Mouse (Mus musculus) midbrain, embryonic 12.5 days (tissue): ENCODE data around the gene Cd83. TPM values are rescaled to one million over a fixed set of nuclear protein-coding genes. Genes with fewer than 3 reads are reported as not detected.
A peak's percentile ranks its signal among the peaks of the same experiment; 100 is the strongest.

Experiments used
- ATAC-seq: fragments of 200-750 bp; cut with Nextera tagmentation; 2 replicates; pipeline ENCODE4 v1.8.0; 2017; ENCODE audit warnings: low read depth, moderate TSS enrichment, moderate library complexity; ENCODE audit not compliant: low FRiP score
- H3K27ac ChIP-seq: fragments of 300-500 bp; sonication (generic); replicated peaks from 2 replicates; pipeline ENCODE4 v1.5.1; 2016; ENCODE audit warnings: mild to moderate bottlenecking
- H3K27me3 ChIP-seq: fragments of 300-500 bp; sonication (generic); 2 replicates; pipeline ENCODE4 v1.6.1; 2016; ENCODE audit warnings: mild to moderate bottlenecking
- H3K36me3 ChIP-seq: fragments of 300-500 bp; sonication (generic); 2 replicates; pipeline ENCODE4 v1.6.1; 2016
- H3K4me1 ChIP-seq: fragments of 300-500 bp; sonication (generic); 2 replicates; pipeline ENCODE4 v1.6.1; 2016
- H3K4me2 ChIP-seq: fragments of 300-500 bp; sonication (generic); replicated peaks from 2 replicates; pipeline ENCODE4 v1.6.1; 2016; ENCODE audit warnings: mild to moderate bottlenecking, moderate library complexity
- H3K4me3 ChIP-seq: fragments of 300-500 bp; sonication (generic); 2 replicates; pipeline ENCODE4 v1.5.1; 2016; ENCODE audit warnings: mild to moderate bottlenecking
- H3K9ac ChIP-seq: fragments of 300-500 bp; sonication (generic); replicated peaks from 2 replicates; pipeline ENCODE4 v1.6.1; 2016; ENCODE audit warnings: mild to moderate bottlenecking, moderate library complexity
- H3K9me3 ChIP-seq: fragments of 300-500 bp; sonication (generic); 2 replicates; pipeline ENCODE4 v1.6.1; 2016; ENCODE audit warnings: mild to moderate bottlenecking
- WGBS: fragments of 180-500 bp; shearing (Covaris S2); methylation state at CpG from one replicate; pipeline ENCODE4 v1.1.7; 2016; 5-methylcytosine and 5-hydroxymethylcytosine counted together
- polyA plus RNA-seq: library from polyadenylated mRNA; unstranded; fragments of >200 nt; fragmentation: Nextera tagmentation; extraction: Ambion mirVana; gene quantifications from 2 replicates; pipeline ENCODE4 v1.2.1, GENCODE M21; 2016

Gene Cd83
- polyA plus RNA-seq, 1 experiment from 2014 or later: 7.0 TPM

DNA sequence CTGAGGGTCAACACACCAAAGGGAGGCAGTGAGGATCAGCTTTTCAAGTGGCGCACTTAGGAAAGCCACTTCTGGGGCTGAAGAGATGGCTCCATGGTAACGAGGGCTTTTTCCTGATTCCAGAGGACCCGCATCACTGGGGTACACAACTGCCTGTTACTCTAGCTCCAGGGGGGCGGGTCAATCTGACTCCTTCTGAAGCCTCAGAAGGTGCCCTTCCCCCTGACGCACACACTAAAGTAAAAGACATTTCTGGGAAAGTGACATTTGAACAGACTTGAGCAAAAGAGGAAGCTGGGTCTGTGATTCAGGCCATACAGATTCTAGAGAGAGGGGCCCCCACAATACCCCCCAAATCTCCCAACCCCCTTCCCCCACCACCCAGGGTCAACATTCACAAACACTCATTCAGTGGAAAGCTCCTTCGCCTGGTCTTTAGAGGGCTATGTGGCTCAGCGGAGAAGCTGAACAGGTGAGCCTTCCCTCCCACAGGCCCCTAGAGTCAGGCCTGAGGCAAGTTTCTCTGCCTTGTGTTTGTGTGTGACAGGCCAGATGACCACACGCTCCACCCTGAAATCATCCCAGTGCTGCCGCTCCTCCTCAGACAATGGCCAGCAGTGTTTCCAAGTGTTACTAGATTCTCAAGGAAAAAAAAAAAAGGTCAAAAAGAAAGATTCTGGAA is 7.1 kb upstream of the Cd83 start:
- peaks cover 8% of the 10 kb centered on the region for H3K27me3 ChIP-seq
- 70% methylated on average over 9 of the region's 9 CpGs for WGBS
- H3K9ac ChIP-seq: no peak overlapping the region
- peaks cover 6% of the 10 kb centered on the region for H3K4me1 ChIP-seq
- H3K4me2 ChIP-seq: no peak overlapping the region
- no peak for ATAC-seq
- H3K27ac ChIP-seq: no peak overlapping the region
- H3K4me3 ChIP-seq: no peak overlapping the region
- H3K36me3 ChIP-seq: no peaks in the 10 kb centered on the region
- no peaks in the 10 kb centered on the region for H3K9me3 ChIP-seq

DNA sequence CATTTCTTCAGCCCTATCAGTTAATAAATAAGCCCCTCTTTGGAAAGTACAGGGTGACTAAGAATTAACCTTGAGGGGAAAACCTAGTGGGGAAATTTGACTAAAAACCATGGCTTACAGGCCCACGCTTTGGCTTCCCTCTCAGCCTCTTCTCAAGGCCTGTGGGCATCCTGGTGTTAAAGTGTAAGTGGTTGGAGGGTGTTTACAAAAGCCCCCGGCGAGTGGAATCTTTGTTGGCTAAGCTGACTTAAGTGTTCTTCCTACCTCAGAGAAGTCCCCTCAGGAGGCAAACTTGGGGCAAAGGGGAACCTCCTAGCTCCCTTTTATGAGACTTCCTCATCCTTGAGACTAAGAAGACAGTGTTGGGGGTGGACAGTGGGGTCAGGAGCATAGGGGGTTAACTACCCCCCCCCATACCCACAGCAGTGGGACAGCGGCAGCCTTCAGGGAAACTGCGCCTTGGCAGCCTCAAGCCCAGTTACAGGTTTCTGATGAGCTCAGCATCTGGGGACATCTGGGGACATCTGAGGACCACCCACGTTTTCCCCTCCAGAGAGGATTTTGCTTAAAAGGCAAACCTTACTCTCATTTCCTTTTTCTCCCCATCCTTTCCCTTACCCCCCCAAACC is 6.4 kb upstream of the Cd83 start:
- Histone ChIP-seq H3K9ac (no peak overlapping the region), H3K36me3 (no peaks in the 10 kb centered on the region), H3K9me3 (no peaks in the 10 kb centered on the region), H3K4me1 (peaks cover 6% of the 10 kb centered on the region), H3K27me3 (peaks cover 14% of the 10 kb centered on the region), H3K4me3 (no peak overlapping the region), H3K4me2 (no peak overlapping the region), H3K27ac (no peak overlapping the region)
- no peak for ATAC-seq
- WGBS: 51% methylated on average over 6 of the region's 6 CpGs

DNA sequence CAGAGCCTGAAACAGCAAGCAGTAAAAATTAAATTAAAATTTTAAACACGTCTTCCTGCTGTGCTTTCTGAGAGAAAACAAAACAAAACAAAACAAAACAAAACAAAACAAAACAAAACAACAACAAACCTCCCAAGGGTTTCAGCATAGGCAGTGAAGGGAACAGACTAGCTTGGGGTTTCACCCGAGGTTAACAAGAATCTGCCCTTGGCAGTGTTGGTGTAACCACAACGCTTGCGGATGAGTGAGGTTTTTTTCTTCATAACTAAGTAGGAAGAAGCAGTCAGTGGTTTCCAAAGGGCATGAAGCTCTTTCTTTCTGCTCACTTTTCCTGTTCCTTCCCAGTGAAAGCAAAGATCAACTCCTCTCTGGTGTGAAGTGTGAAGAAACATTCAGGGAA is 5.6 kb upstream of the Cd83 start:
- H3K4me3 ChIP-seq: no peak overlapping the region
- no peaks in the 10 kb centered on the region for H3K9me3 ChIP-seq
- 87% methylated on average over 4 of the region's 4 CpGs for WGBS
- ATAC-seq: no peak
- no peak overlapping the region for H3K9ac ChIP-seq
- H3K36me3 ChIP-seq: no peaks in the 10 kb centered on the region
- no peak overlapping the region for H3K4me2 ChIP-seq
- peaks cover 4% of the 10 kb centered on the region for H3K4me1 ChIP-seq
- H3K27me3 ChIP-seq: peaks cover 21% of the 10 kb centered on the region
- H3K27ac ChIP-seq: no peak overlapping the region

DNA sequence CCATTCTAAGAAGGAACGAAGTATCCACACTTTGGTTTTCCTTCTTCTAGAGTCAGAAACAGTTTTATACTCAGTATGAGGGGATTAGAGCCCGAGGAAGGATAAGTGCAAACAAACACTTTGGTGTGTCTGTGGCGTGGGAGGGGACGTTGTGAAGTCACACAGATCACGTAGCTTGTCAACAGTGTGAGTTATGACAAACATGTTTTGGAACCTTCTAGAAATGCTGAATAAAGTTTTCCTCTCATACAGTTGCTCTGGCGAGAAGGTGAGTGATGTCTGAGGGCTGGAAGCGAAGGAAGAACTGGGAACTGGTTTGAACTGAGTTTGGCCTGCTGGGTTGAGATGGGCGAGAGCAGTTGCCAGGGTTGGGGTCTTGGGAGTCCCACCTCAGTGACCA is 4.5 kb upstream of the Cd83 start:
- Histone ChIP-seq H3K9ac (no peak overlapping the region), H3K36me3 (no peaks in the 10 kb centered on the region), H3K27me3 (peaks cover 31% of the 10 kb centered on the region), H3K9me3 (no peaks in the 10 kb centered on the region), H3K4me3 (no peak overlapping the region), H3K27ac (no peak overlapping the region), H3K4me2 (no peak overlapping the region), H3K4me1 (peaks cover 8% of the 10 kb centered on the region)
- WGBS: 84% methylated on average over 8 of the region's 8 CpGs
- no peak for ATAC-seq

DNA sequence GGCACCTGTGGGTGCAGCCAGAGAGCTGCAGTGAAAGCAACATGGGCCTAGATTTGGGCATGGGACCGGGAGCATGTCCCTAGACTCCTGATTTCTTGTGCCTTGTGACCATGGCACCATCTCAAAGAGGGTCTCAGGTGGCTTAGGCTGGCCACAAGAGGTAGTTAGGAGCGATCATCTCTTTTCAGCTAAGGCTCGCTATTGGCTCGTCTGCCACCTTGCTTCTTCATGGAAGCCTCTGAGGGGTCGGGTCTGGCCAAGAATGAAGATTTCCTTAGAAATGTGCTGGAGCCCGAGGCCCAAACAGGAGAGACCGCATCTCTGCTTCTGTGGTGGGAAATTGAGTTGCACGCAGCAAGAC is 1.1 kb downstream of the Cd83 start:
- 40% methylated on average over 8 of the region's 8 CpGs for WGBS
- Histone ChIP-seq H3K9ac (no peak overlapping the region), H3K27me3 (peaks cover 47% of the 10 kb centered on the region), H3K36me3 (no peaks in the 10 kb centered on the region), H3K4me1 (peaks cover 26% of the 10 kb centered on the region), H3K9me3 (no peaks in the 10 kb centered on the region), H3K27ac (no peak overlapping the region), H3K4me2 (peak overlapping the region; percentile 97), H3K4me3 (peak overlapping the region; percentile 60)
- ATAC-seq: no peak

DNA sequence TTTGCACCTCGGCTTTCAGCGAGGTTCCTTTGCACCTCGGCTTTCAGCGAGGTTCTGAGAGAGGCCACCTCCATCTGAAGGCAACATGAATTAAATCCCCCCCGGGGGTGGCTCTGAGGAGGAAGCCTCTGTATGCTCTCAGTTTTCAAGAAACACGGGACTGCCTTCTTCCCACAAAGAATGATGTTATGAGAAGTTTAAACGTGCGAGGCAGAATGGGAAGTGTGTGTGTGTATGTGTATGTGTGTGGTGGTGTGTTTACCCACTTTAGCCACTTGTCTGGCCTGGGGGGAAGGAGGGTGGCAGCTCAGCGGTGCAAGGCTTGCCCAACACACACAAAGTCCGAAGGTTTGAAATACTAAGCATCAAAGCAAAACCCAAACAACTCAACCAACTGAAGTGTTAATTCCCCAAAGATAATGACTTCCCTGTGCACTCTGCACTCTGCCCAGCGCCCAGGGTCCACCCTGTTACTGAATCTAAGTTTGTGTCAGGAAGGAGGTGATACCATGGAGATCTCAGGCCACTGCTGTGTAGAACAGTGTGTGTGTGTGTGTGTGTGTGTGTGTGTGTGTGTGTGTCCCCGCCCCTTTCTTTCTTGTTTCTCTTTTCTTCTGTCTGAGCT is 1.7 kb downstream of the Cd83 start:
- WGBS: 33% methylated on average over 12 of the region's 12 CpGs
- ATAC-seq: no peak
- Histone ChIP-seq H3K9me3 (no peaks in the 10 kb centered on the region), H3K9ac (no peak overlapping the region), H3K27me3 (peaks cover 47% of the 10 kb centered on the region), H3K36me3 (no peaks in the 10 kb centered on the region), H3K4me2 (peak overlapping the region; percentile 97; the same call in 1 of the 2 replicates), H3K4me1 (peaks cover 26% of the 10 kb centered on the region), H3K4me3 (no peak overlapping the region), H3K27ac (no peak overlapping the region)

DNA sequence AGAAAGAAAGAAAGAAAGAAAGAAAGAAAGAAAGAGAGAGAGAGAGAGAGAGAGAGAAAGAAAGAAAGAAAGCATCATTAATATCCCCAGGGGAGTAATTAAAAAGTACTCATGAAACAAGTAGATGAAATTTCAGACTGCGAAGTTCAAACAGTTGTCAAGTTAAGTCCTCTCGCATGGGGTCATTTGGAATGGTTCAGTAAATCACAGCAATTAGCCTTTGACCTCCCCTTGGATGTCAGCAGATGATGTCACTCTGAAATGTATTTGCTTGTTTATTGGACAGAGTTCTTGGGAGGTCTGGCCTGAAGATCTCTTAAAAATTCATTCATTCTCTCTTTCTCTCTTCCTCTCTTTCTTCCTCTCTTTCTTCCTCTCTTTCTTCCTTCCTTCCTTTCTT is 2.7 kb downstream of the Cd83 start:
- peaks cover 43% of the 10 kb centered on the region for H3K27me3 ChIP-seq

DNA sequence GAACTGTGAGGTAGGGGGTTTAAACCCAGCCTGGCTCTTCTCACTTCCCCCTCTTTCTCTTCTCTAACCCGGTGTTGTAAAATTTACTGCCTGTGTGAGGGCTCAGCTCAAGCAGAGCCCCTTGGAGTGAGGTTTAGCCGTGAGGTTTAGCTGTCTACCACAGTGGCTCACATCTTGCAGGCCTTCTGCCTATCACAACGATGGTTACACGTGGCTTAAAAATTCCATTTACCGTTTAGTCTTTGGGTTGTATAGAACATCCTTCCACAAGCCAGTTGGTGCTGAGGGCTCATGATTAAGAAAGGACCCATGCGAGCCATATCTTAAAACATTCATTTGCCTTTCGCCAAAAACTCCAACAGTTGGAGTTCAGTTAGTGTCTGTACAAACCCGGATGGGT is 3.5 kb downstream of the Cd83 start:
- Histone ChIP-seq H3K4me1 (peaks cover 26% of the 10 kb centered on the region), H3K27ac (no peak overlapping the region), H3K9ac (no peak overlapping the region), H3K9me3 (no peaks in the 10 kb centered on the region), H3K4me2 (no peak overlapping the region), H3K36me3 (no peaks in the 10 kb centered on the region), H3K4me3 (no peak overlapping the region), H3K27me3 (peaks cover 36% of the 10 kb centered on the region)
- 89% methylated on average over 8 of the region's 8 CpGs for WGBS
- ATAC-seq: no peak

More for the DNA sequence above, 2.7 kb downstream of the Cd83 start:
- no peak overlapping the region for H3K9ac ChIP-seq
- no peak for ATAC-seq
- H3K4me2 ChIP-seq: no peak overlapping the region
- 55% methylated on average over 2 of the region's 2 CpGs for WGBS
- no peak overlapping the region for H3K4me3 ChIP-seq
- no peak overlapping the region for H3K27ac ChIP-seq
- no peaks in the 10 kb centered on the region for H3K36me3 ChIP-seq
- H3K4me1 ChIP-seq: peaks cover 26% of the 10 kb centered on the region
- no peaks in the 10 kb centered on the region for H3K9me3 ChIP-seq

DNA sequence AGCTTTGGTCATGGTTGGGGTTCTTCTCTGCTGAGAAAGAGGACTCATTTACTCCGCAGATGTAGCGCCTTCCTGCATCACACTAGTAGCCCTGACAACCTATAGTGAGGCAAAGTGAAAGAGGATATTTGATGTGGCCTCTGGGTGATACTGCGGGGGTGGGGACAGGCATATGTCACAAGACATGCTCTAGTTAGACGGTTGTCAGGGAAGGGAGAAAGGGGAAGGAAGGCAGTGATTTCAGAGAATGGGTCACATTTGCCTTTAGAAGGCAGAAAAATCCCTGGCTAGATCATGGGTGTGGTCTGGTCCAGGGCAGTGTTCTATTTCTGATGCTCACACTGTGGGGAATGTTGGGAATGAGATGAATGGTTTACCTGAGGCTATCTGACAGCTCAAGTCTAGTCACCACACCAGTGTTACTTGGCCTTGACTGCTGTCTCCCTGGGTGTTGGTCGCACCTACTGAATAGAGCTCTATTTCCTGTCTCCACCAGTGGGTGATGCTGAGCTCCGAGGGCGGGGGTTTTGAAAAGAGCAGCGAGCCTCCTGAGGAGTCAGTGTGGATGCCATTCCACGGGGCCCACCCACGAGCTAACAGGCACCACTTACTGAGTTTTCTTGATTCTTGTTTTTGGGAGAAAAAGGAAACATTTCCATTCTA is 4.5 kb downstream of the Cd83 start:
- Histone ChIP-seq H3K27ac (no peak overlapping the region), H3K36me3 (no peaks in the 10 kb centered on the region), H3K9ac (no peak overlapping the region), H3K4me3 (no peak overlapping the region), H3K4me1 (peaks cover 26% of the 10 kb centered on the region), H3K9me3 (no peaks in the 10 kb centered on the region), H3K27me3 (peaks cover 27% of the 10 kb centered on the region), H3K4me2 (no peak overlapping the region)
- 77% methylated on average over 10 of the region's 10 CpGs for WGBS
- ATAC-seq: no peak

DNA sequence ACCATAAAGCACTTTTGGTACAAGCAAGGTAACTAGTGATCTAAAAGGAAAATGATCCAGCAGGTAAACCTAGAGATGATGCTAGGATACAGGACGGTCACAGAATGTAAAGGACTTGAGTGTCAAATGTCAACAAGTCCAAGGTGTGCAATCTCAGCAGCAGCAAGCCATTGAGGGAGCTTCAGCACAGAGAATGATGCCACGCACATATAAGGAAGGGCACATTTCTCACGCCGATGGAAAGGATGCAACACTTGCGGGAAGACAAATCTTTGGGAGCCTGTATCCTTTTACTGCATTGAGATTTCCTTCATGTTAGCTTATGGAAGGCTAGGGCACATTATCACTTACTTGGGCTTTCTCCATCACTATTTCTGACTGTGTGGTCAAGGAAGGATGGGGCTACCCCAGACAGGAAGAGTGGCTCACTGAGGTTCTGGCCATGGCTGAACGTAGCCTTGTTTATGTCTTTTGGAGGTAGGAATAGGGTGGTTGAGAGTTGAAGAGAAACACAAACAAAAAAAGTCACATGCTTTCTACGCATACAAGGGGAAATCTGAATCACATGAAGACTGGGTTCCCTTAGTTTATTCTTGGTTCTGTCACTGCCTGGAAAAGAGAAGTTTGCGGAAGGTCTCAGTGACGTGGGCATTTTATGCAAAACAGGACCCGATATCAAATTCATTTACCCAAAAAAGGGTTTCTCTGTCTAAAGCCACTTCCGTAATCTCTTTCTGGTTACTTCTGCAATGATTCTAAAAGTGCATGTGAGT is 5.8 kb downstream of the Cd83 start:
- WGBS: 94% methylated on average over 11 of the region's 11 CpGs
- Histone ChIP-seq H3K9me3 (no peaks in the 10 kb centered on the region), H3K4me3 (no peak overlapping the region), H3K36me3 (no peaks in the 10 kb centered on the region), H3K27me3 (peaks cover 15% of the 10 kb centered on the region), H3K4me2 (no peak overlapping the region), H3K4me1 (peaks cover 15% of the 10 kb centered on the region), H3K27ac (no peak overlapping the region), H3K9ac (no peak overlapping the region)
- ATAC-seq: no peak

DNA sequence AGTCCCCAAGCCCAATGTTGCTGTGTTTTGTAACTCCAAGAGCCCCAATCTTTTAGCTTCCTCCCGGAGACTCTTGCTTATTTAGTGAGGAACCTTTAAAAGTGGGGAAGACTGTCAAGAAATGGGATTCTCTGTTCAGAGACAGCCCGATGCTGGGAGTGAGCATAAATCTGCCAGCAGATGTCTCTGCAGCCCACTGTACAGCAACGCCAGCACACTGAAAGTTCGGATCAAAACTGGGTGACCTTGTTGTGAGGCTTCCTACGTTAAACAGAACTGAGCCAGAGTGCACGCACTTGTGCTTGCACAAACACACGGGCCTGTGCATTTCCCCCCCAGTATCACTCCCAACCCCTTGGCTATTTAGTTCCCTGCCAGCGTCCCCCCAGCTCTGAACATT is 10.8 kb downstream of the Cd83 start:
- no peak overlapping the region for H3K27ac ChIP-seq
- H3K4me2 ChIP-seq: no peak overlapping the region
- H3K36me3 ChIP-seq: no peaks in the 10 kb centered on the region
- H3K4me3 ChIP-seq: no peak overlapping the region
- no peaks in the 10 kb centered on the region for H3K4me1 ChIP-seq
- no peak overlapping the region for H3K9ac ChIP-seq
- 65% methylated on average over 8 of the region's 8 CpGs for WGBS
- no peaks in the 10 kb centered on the region for H3K27me3 ChIP-seq
- ATAC-seq: no peak
- no peaks in the 10 kb centered on the region for H3K9me3 ChIP-seq

DNA sequence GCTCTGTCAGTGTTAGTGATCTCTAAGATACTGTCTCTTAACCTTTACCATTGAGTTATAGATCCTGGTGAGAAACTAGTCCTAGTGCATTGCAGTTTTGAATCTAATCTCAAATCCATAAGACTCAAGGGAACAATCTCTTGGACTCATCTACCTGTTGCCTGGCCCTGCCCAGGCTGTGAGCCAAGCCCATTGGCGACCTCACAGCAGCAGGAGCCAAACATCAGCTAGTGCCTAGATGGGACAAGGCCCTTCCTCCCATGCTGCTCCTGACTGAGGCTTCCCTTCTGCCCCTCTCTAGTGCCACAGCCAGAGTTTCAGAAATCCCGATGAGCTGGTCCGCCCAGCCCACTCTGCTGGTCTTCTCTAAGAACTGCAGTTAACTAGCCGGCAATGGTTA is 14.1 kb downstream of the Cd83 start:
- ATAC-seq: no peak
- 81% methylated on average over 4 of the region's 4 CpGs for WGBS
- Histone ChIP-seq H3K27me3 (no peaks in the 10 kb centered on the region), H3K27ac (no peak overlapping the region), H3K4me2 (no peak overlapping the region), H3K9me3 (no peaks in the 10 kb centered on the region), H3K9ac (no peak overlapping the region), H3K4me3 (no peak overlapping the region), H3K36me3 (no peaks in the 10 kb centered on the region), H3K4me1 (no peaks in the 10 kb centered on the region)
